Mouse (Mus musculus) forebrain, embryonic 12.5 days (tissue): Measurements from ENCODE around the gene Nphp1. TPM values are rescaled to one million over a fixed set of nuclear protein-coding genes. Genes with fewer than 3 reads are reported as not detected.

Experiments used
- ATAC-seq: fragments of 200-750 bp; cut with Nextera tagmentation; 2 replicates; pipeline ENCODE4 v1.8.0; 2017; ENCODE audit warnings: moderate TSS enrichment; ENCODE audit not compliant: low FRiP score
- H3K27ac ChIP-seq: fragments of 300-500 bp; sonication (generic); 2 replicates; pipeline ENCODE4 v1.5.1; 2016; ENCODE audit warnings: mild to moderate bottlenecking
- H3K27me3 ChIP-seq: fragments of 300-500 bp; sonication (generic); 2 replicates; pipeline ENCODE4 v1.6.1; 2016; ENCODE audit warnings: mild to moderate bottlenecking
- H3K36me3 ChIP-seq: fragments of 300-500 bp; sonication (generic); replicated peaks from 2 replicates; pipeline ENCODE4 v1.6.1; 2016; ENCODE audit warnings: mild to moderate bottlenecking
- H3K4me1 ChIP-seq: fragments of 300-500 bp; sonication (generic); 2 replicates; pipeline ENCODE4 v1.6.1; 2016
- H3K4me2 ChIP-seq: fragments of 300-500 bp; sonication (generic); 2 replicates; pipeline ENCODE4 v1.6.1; 2016; ENCODE audit warnings: mild to moderate bottlenecking, moderate library complexity
- H3K4me3 ChIP-seq: fragments of 300-500 bp; sonication (generic); replicated peaks from 2 replicates; pipeline ENCODE4 v1.5.1; 2016; ENCODE audit warnings: mild to moderate bottlenecking
- H3K9ac ChIP-seq: fragments of 300-500 bp; sonication (generic); 2 replicates; pipeline ENCODE4 v1.6.1; 2016; ENCODE audit warnings: mild to moderate bottlenecking
- H3K9me3 ChIP-seq: fragments of 300-500 bp; sonication (generic); 2 replicates; pipeline ENCODE4 v1.6.1; 2016
- WGBS: fragments of 180-500 bp; shearing (Covaris S2); methylation state at CpG from one replicate; pipeline ENCODE4 v1.1.7; 2016; 5-methylcytosine and 5-hydroxymethylcytosine counted together
- polyA plus RNA-seq: library from polyadenylated mRNA; unstranded; fragments of >200 nt; fragmentation: Nextera tagmentation; extraction: Ambion mirVana; gene quantifications from 2 replicates; pipeline ENCODE4 v1.2.1, GENCODE M21; 2016

Gene Nphp1
- polyA plus RNA-seq, 1 experiment from 2014 or later = 35.9 TPM

DNA sequence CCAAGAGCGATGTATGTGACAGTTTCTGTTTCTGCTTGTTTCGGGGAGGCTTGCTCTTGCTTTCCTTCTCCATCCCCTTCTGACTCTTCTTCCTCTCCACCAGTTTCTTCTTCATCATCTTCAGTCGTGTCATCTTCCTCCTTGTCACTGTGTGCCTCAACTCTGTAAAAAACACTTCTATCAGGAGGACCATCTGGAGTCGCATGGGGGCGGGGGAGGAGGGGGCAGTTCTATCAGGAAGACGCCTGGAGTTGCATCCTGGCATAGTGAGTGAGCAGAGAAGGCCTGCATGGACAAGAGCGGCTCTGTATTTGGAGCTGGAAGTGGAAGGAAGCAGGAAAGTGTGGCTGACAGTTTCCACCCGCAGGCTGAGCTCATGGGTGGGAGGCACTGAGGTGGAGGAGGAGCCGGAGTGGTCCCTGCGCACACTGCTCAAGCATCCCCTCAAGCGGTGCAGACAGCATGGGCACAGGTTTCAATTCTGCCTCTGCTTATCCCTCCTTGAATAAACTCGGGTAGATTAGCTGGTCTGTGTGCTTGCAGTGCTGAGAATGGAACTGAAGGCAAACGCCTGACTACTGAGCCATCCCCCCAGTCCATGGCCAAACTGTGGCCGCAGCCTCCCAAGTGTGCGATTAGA is 14.6 kb downstream of the Nphp1 start:
- WGBS = 20% methylated on average over 15 of the region's 15 CpGs
- Histone ChIP-seq H3K9ac (peak overlapping the region; percentile 25; the same call in 1 of the 2 replicates), H3K4me3 (0 out of 2 replicates have a peak overlapping the region, but pooled peaks have one; percentile 8), H3K27ac (peak overlapping the region; percentile 77), H3K4me2 (peak overlapping the region; percentile 25; the same call in 1 of the 2 replicates), H3K4me1 (peaks cover 11% of the 10 kb centered on the region), H3K9me3 (no peaks in the 10 kb centered on the region), H3K36me3 (peaks cover 45% of the 10 kb centered on the region), H3K27me3 (no peaks in the 10 kb centered on the region)
- ATAC-seq = peak; percentile 88

DNA sequence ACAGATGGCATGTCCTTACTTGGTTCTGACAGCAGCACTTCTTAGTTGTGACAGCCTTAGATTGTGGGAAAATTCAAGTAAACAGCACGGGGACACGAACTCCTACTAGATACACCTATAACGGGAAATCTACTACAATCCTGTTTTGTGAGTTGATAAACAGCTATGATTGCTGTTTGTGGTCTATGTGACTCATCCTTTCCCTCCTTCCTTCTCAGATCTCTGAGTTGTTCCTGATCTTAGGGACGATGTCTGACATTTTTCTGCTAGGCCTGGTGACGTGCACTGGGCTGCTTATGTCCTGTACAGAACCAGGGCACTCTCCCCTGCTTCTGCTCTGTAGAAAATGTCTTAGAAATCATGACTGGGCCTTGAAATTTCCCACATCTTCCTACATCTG is 27.1 kb downstream of the Nphp1 start:
- Histone ChIP-seq H3K9ac (no peak overlapping the region), H3K4me1 (no peaks in the 10 kb centered on the region; the same call in 1 of the 2 replicates), H3K27me3 (no peaks in the 10 kb centered on the region), H3K9me3 (no peaks in the 10 kb centered on the region), H3K27ac (no peak overlapping the region), H3K4me2 (no peak overlapping the region), H3K36me3 (peaks cover 45% of the 10 kb centered on the region), H3K4me3 (no peak overlapping the region)
- 95% methylated on average over 5 of the region's 5 CpGs for WGBS
- no peak for ATAC-seq

DNA sequence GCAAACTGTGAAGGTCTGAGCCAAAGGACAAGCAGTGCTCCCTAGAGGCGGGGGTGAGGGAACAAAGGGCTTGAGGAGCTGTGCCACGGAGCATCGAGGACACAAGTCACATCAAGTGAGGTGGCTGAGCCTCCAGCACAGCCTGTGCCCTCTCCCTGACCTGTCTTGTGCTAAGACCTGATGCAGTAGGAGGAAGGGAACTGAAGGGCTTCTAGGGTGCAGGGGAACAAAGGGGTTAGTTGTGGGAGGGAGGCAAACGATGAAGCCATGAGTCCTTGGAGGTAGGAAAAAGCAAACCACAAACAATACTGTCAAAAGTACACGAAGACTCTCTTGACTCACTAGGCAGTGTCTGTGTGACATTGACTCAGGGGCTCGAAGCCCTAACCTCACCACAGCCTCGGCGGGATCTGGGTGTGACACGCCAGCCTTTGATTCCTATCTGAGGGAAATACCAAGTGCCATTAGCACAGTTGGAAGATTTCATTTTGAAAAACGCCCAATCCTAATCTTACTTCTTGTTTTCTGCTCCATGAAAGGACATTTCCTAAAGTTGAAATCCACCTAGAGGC is 28.2 kb downstream of the Nphp1 start:
- no peak overlapping the region for H3K4me3 ChIP-seq
- no peaks in the 10 kb centered on the region; the same call in 1 of the 2 replicates for H3K4me1 ChIP-seq
- no peak overlapping the region for H3K9ac ChIP-seq
- ATAC-seq = no peak
- H3K9me3 ChIP-seq = no peaks in the 10 kb centered on the region
- H3K27ac ChIP-seq = no peak overlapping the region
- WGBS = 81% methylated on average over 10 of the region's 10 CpGs
- H3K36me3 ChIP-seq = peaks cover 52% of the 10 kb centered on the region
- no peak overlapping the region for H3K4me2 ChIP-seq
- no peaks in the 10 kb centered on the region for H3K27me3 ChIP-seq

DNA sequence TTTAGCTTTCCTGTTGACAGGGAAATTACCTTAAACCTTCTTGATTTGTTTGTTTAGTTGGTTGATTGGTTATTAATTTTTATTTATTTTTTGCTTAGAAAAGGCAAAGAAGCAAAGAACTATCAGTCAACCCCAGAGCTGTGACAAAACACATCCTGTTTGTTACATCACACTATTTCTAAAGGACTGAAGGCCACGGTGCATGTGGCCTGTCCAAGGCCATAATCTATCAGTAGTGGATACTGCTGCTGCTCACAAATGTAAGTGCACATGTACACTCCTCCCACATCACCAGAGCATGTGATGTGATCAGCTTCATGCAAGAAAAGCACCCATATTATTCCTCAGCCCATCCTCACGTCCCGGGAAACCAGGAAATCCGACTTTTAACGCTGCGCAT is 28.7 kb downstream of the Nphp1 start:
- no peaks in the 10 kb centered on the region for H3K9me3 ChIP-seq
- H3K4me3 ChIP-seq = no peak overlapping the region
- no peak overlapping the region for H3K9ac ChIP-seq
- H3K4me2 ChIP-seq = no peak overlapping the region
- H3K27me3 ChIP-seq = no peaks in the 10 kb centered on the region
- no peak overlapping the region for H3K27ac ChIP-seq
- H3K36me3 ChIP-seq = peaks cover 52% of the 10 kb centered on the region
- no peak for ATAC-seq
- no peaks in the 10 kb centered on the region; the same call in 1 of the 2 replicates for H3K4me1 ChIP-seq
- 89% methylated on average over 6 of the region's 6 CpGs for WGBS

DNA sequence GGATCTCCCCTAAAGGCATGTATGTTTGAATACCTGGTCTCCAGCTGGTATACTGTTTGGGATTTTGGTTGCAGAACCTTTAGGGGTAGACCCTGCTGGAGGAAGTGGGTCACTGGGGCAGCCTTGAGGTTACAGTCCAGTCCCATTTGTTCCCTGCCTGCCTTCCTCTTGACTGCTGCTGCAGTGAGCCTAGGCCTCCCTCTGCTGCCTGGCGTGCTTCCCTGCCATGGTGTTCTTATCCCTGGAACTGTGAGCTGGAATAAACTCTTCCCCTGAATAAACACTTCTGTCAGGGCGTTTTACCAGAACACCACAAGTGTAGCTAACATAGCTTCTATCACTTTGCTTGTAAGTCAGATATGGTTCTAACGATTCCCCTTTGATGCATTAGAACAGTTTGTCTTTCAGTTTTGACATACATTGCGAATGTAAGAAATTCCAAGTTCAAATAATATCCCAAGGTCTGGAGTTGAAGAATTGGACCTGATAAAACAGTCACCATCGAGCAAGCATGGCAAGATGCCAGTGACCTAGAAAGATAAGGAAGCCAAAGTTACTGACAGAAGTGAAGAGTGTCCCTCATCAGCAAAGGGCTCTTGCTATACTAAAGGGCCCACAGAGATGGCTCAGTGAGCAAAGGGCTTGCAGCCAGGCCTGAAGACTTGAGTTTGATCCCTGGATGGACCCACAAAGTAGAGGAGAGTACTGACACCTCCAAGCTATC is 29.4 kb downstream of the Nphp1 start:
- Histone ChIP-seq H3K9ac (no peak overlapping the region), H3K4me3 (no peak overlapping the region), H3K4me2 (no peak overlapping the region), H3K9me3 (no peaks in the 10 kb centered on the region), H3K36me3 (peaks cover 58% of the 10 kb centered on the region), H3K27me3 (no peaks in the 10 kb centered on the region), H3K4me1 (no peaks in the 10 kb centered on the region; the same call in 1 of the 2 replicates), H3K27ac (no peak overlapping the region)
- WGBS = 95% methylated on average over 5 of the region's 5 CpGs
- no peak for ATAC-seq

DNA sequence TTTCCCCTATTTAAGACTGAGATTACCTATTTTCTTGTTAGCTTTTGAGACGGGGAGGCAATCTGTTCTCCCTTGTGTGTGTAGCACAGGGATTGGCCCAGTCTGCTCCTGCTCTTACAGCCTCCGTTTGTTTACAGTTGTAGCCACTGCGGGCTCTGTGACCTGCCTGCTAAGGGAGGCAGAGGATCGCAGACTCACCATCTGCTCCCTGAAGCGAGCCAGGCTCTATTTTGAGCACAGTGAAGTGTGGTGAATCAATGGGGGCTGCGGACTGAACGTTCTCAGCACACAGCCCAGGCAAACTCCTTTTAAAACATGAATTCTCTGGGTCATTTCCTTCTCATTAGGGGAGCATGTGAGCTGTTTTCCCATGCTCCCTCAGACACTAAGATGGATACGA is 31.5 kb downstream of the Nphp1 start:
- H3K27me3 ChIP-seq = no peaks in the 10 kb centered on the region
- WGBS = 55% methylated on average over 8 of the region's 8 CpGs

DNA sequence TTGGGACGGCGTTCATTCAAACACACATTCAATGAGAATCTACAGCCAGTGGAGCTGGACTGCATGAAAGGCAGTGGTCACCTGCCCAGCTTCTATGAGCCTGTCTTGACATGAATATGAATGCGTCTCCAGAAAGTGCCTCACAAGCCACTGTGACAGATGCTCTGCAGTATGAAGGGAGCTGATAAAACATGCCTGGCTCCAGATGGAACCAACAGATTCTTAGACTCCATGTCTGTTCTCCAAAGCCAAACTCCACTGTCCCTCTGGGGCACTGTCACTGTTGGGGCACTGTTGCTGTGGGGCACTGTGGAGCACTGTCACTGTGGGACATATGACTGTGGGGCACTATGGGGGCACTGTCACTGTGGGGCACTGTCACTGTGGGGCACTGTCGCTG is 34.6 kb downstream of the Nphp1 start:
- Histone ChIP-seq H3K4me3 (no peak overlapping the region), H3K36me3 (peaks cover 32% of the 10 kb centered on the region), H3K27me3 (no peaks in the 10 kb centered on the region), H3K4me2 (no peak overlapping the region), H3K9me3 (no peaks in the 10 kb centered on the region), H3K4me1 (no peaks in the 10 kb centered on the region; the same call in 1 of the 2 replicates), H3K27ac (no peak overlapping the region), H3K9ac (no peak overlapping the region)
- WGBS = 95% methylated on average over 4 of the region's 4 CpGs
- ATAC-seq = no peak

More for the DNA sequence above, 31.5 kb downstream of the Nphp1 start:
- no peak overlapping the region for H3K4me2 ChIP-seq
- H3K4me1 ChIP-seq = no peaks in the 10 kb centered on the region; the same call in 1 of the 2 replicates
- no peak overlapping the region for H3K4me3 ChIP-seq
- H3K36me3 ChIP-seq = peaks cover 57% of the 10 kb centered on the region
- peak; percentile 77 for ATAC-seq
- peak overlapping the region; percentile 59 for H3K27ac ChIP-seq
- no peaks in the 10 kb centered on the region for H3K9me3 ChIP-seq
- H3K9ac ChIP-seq = no peak overlapping the region

DNA sequence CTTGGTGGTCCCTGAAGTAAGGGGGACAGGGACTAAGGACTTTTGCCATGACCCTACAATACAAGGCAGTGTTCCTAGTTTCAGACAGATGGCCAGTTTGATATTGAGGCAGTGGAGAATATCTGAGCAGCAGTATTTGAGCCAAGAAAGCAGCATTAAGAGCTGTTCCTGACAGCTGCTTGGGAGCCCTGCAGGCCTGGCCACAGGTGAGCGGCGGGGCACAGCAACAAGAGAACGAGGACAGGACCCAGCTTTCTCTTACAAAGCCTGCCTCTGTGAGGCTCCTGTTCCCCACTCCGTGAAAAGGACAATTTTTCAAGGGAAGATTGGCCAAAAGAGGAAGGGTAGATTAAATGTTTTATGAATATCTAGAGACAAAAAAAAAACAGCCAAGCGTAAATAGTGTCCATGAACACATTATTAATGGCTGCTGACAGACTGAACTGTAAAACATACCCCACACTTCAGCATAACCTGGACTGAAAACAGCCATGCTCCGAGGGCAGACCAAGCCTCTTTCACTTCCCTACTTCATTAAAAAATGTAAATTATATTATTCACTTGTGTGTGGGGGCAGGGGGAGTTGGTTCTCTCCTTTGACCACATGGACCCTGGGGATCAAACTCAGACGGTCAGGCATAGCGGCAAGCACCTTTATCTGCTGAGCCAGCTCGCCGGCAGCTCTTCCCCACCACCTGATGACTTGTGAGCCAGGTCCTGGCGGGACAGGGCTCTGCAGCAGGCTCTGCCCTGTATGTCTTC is 36.7 kb downstream of the Nphp1 start:
- Histone ChIP-seq H3K9me3 (no peaks in the 10 kb centered on the region), H3K27me3 (no peaks in the 10 kb centered on the region), H3K4me3 (no peak overlapping the region), H3K27ac (no peak overlapping the region), H3K4me2 (no peak overlapping the region), H3K9ac (no peak overlapping the region), H3K36me3 (peaks cover 30% of the 10 kb centered on the region), H3K4me1 (no peaks in the 10 kb centered on the region)
- no peak for ATAC-seq
- WGBS = 83% methylated on average over 11 of the region's 11 CpGs

DNA sequence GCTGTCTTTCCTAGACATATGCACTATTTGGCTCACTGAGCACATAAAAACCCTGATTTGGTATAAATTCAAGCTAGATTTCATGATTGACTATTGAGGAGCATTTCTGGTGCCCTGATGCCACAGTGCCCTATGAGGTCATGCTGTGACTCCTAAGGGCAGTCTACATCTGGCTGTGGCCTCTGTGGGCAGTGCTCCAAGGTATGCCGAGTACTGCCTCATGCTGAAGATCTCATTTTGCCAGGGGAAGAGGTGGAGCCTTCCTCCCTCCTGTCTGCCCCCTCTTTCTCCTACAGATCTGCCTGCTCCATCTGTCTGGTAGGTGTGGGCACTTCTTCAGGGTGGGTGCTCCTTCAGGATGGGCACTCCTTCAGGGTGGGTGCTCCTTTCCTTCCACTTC is 39.3 kb downstream of the Nphp1 start:
- Histone ChIP-seq H3K27ac (no peak overlapping the region), H3K4me2 (no peak overlapping the region), H3K9me3 (no peaks in the 10 kb centered on the region), H3K4me3 (no peak overlapping the region), H3K27me3 (no peaks in the 10 kb centered on the region), H3K9ac (no peak overlapping the region), H3K4me1 (no peaks in the 10 kb centered on the region), H3K36me3 (peaks cover 15% of the 10 kb centered on the region)
- 68% methylated on average over 1 of the region's 1 CpGs for WGBS
- ATAC-seq = no peak

DNA sequence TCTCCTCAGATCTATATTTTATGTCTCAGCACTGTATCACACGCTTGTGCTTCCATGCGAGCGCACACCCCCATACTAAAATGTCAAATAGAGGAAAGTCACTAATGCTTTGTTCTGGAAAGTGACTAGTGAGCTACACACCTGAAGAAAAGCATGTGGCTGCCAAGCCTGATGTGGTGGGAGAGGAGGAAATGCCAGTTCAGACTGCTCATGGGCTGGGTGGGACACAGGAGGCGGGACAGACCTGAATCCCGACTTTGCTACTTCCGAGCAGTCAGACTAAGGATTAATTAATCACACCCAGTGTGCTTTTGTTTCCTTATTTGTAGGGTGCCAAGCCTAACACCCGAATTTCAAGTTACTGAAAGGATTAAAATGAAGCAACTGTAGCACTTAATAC is 40.4 kb downstream of the Nphp1 start:
- Histone ChIP-seq H3K4me2 (no peak overlapping the region), H3K4me1 (no peaks in the 10 kb centered on the region), H3K9me3 (no peaks in the 10 kb centered on the region), H3K9ac (no peak overlapping the region), H3K4me3 (no peak overlapping the region), H3K27me3 (no peaks in the 10 kb centered on the region), H3K36me3 (0 out of 2 replicates have a peak, but pooled peaks cover 4% of the 10 kb centered on the region), H3K27ac (no peak overlapping the region)
- no peak for ATAC-seq
- 65% methylated on average over 7 of the region's 7 CpGs for whole genome bisulfite sequencing

DNA sequence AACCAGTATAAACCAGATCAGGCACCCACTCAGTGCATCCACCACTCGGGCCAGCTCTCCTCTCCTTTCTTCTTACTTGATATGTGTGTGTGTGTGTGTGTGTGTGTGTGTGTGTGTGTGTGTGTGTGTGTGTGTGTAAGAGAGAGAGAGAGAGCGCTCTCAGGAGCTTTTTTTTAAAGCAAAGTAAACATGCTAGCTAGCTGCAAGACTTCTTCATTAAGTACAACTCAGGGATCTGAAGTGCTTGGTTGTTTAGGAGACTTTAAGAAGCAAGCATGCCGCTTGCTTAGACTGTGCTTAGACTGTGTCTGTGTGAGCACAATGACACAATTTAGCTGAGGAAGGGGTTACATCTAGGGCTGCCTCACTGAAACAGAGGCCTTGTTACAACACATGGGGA is 46.1 kb downstream of the Nphp1 start:
- Histone ChIP-seq H3K27me3 (no peaks in the 10 kb centered on the region), H3K9me3 (no peaks in the 10 kb centered on the region), H3K9ac (no peak overlapping the region), H3K4me3 (no peak overlapping the region), H3K4me1 (no peaks in the 10 kb centered on the region), H3K4me2 (no peak overlapping the region), H3K27ac (no peak overlapping the region), H3K36me3 (peaks cover 23% of the 10 kb centered on the region)
- WGBS = 79% methylated on average over 3 of the region's 3 CpGs
- ATAC-seq = no peak
